Mouse (Mus musculus) heart, adult 10 weeks (tissue): ENCODE results near the gene Olfr803. TPM values are rescaled to one million over a fixed set of nuclear protein-coding genes. Genes with fewer than 3 reads are reported as not detected.

Experiments used
- polyA plus RNA-seq: library from polyadenylated mRNA; stranded (reverse); fragments of 350-450 nt; fragmentation: Illumina TruSeq; extraction: RNeasy Lipid Tissue Mini Kit (QIAGEN cat#74804); gene quantifications from one replicate; pipeline ENCODE4 v1.2.3, GENCODE M21; 2014; ENCODE audit warnings: low read depth, low replicate concordance

Gene Olfr803
- polyA plus RNA-seq, result not detected

GRCm38 (mm10) chr10:129694186-129694585 is at the start of gene Olfr803:
Gene Olfr803 (minus strand): TSS chr10:129694286.

GRCm38 (mm10) chr10:129741821-129742220 is 47.7 kb upstream of the Olfr803 start, which contains the start of gene Olfr806:
Gene Olfr806 (minus strand): TSS chr10:129741921.

GRCm38 (mm10) chr10:129729275-129729674 is 35.2 kb upstream of the Olfr803 start, which contains the start of gene Olfr805:
Gene Olfr805 (minus strand): TSS chr10:129729375.

GRCm38 (mm10) chr10:129702910-129703309 is 8.8 kb upstream of the Olfr803 start, which contains the start of gene Olfr804:
Gene Olfr804 (plus strand): TSS chr10:129703210.

GRCm38 (mm10) chr10:129688069-129688468 is 6.0 kb downstream of the Olfr803 start, which contains the start of gene Olfr802:
Gene Olfr802 (minus strand): TSS chr10:129688169.

GRCm38 (mm10) chr10:129673765-129674164 is 20.3 kb downstream of the Olfr803 start, which contains the start of gene Olfr801:
Gene Olfr801 (minus strand): TSS chr10:129673865.

GRCm38 (mm10) chr10:129657394-129657793 is 36.7 kb downstream of the Olfr803 start, which contains the start of gene Olfr800:
Gene Olfr800 (plus strand): TSS chr10:129657694.

Other genes with a start within 250 kb of the Olfr803 start
- gene Olfr787, start 232.4 kb downstream of the Olfr803 start, polyA plus RNA-seq, result not detected
- not detected for gene Olfr788, start 223.3 kb downstream of the Olfr803 start, polyA plus RNA-seq
- gene Olfr789, start 209.5 kb downstream of the Olfr803 start, polyA plus RNA-seq, result not detected
- gene Olfr790, start 195.8 kb downstream of the Olfr803 start, polyA plus RNA-seq, result not detected
- not detected for gene Olfr791, start 172.5 kb downstream of the Olfr803 start, polyA plus RNA-seq
- not detected for gene Olfr792, start 155.1 kb downstream of the Olfr803 start, polyA plus RNA-seq
- gene Olfr794, start 126.6 kb downstream of the Olfr803 start, polyA plus RNA-seq, result not detected
- gene Olfr796, start 81.7 kb downstream of the Olfr803 start, polyA plus RNA-seq, result not detected
- not detected for gene Olfr798, start 66.4 kb downstream of the Olfr803 start, polyA plus RNA-seq
- not detected for gene Olfr799, start 56.8 kb downstream of the Olfr803 start, polyA plus RNA-seq
- gene Olfr800, start 36.6 kb downstream of the Olfr803 start, polyA plus RNA-seq, result not detected
- not detected for gene Olfr801, start 20.4 kb downstream of the Olfr803 start, polyA plus RNA-seq
- gene Olfr802, start 6.1 kb downstream of the Olfr803 start, polyA plus RNA-seq, result not detected
- gene Olfr804, start 8.9 kb upstream of the Olfr803 start, polyA plus RNA-seq, result not detected
- gene Olfr805, start 35.1 kb upstream of the Olfr803 start, polyA plus RNA-seq, result not detected
- not detected for gene Olfr806, start 47.6 kb upstream of the Olfr803 start, polyA plus RNA-seq
- not detected for gene Olfr807, start 63.5 kb upstream of the Olfr803 start, polyA plus RNA-seq
- not detected for gene Olfr808, start 71.2 kb upstream of the Olfr803 start, polyA plus RNA-seq
- gene Olfr809, start 80.4 kb upstream of the Olfr803 start, polyA plus RNA-seq, result not detected
- gene Olfr810, start 100.6 kb upstream of the Olfr803 start, polyA plus RNA-seq, result not detected
- gene Olfr811, start 110.1 kb upstream of the Olfr803 start, polyA plus RNA-seq, result not detected
- not detected for gene Olfr812, start 151.8 kb upstream of the Olfr803 start, polyA plus RNA-seq
- not detected for gene Olfr813, start 161.1 kb upstream of the Olfr803 start, polyA plus RNA-seq
- not detected for gene Olfr814, start 185.6 kb upstream of the Olfr803 start, polyA plus RNA-seq
- gene Olfr815, start 211.6 kb upstream of the Olfr803 start, polyA plus RNA-seq, result not detected
- gene Olfr816, start 221.3 kb upstream of the Olfr803 start, polyA plus RNA-seq, result not detected